33 mouse cellular contexts compared by ENCODE assay signal in genomic region chrX:96153362-96153761, GRCm38 (mm10).
"Had no signal": no experiment of that assay in that cellular context is flagged by ENCODE, and none has a peak within 500 bp of the region (broad histone marks: within the 10 kb centered on the region; RNA-seq: fewer than 3 reads in every experiment).

No protein-coding gene starts in this region.

- H3K9ac ChIP-seq: limb, embryonic 12.5 days; limb, embryonic 13.5 days; limb, embryonic 15.5 days; liver, embryonic 12.5 days; liver, embryonic 13.5 days; liver, embryonic 14.5 days; liver, embryonic 15.5 days; liver, postnatal 0 days; lung, embryonic 14.5 days; lung, embryonic 15.5 days; midbrain, embryonic 12.5 days; midbrain, embryonic 13.5 days; midbrain, embryonic 15.5 days; neural tube, embryonic 12.5 days; neural tube, embryonic 13.5 days had no signal

- H3K4me1 ChIP-seq: limb, embryonic 10.5 days; limb, embryonic 12.5 days; limb, embryonic 13.5 days; limb, embryonic 15.5 days; liver, embryonic 13.5 days; liver, embryonic 15.5 days; lung, embryonic 15.5 days; megakaryocyte, embryonic 14.5 days; midbrain, embryonic 10.5 days; midbrain, embryonic 12.5 days; midbrain, embryonic 13.5 days; midbrain, embryonic 15.5 days; neural tube, embryonic 12.5 days; neural tube, embryonic 13.5 days had no signal

- H3K36me3 ChIP-seq: limb, embryonic 12.5 days; lung, embryonic 15.5 days; midbrain, embryonic 12.5 days; midbrain, embryonic 13.5 days; midbrain, embryonic 15.5 days; neural tube, embryonic 12.5 days; neural tube, embryonic 13.5 days had no signal

- DNase-seq: left cerebral cortex, postnatal 4 days; liver; liver, embryonic 13.5 days; liver, postnatal 0 days; lung, adult 18-20 months; lung, adult 2 months; lung, embryonic 14.5 days; lung, postnatal 10 days; lung, postnatal 14 days; lung, postnatal 36 days; lung, postnatal 4 days; midbrain, embryonic 14.5 days had no signal

- H3K27ac ChIP-seq: limb, embryonic 10.5 days; limb, embryonic 12.5 days; limb, embryonic 13.5 days; limb, embryonic 15.5 days; liver, embryonic 12.5 days; liver, embryonic 13.5 days; liver, embryonic 14.5 days; liver, embryonic 15.5 days; lung, embryonic 15.5 days; macrophage; midbrain, embryonic 10.5 days; midbrain, embryonic 12.5 days; midbrain, embryonic 13.5 days; midbrain, embryonic 15.5 days; neural tube, embryonic 12.5 days; neural tube, embryonic 13.5 days had no signal

- H3K4me3 ChIP-seq: limb, embryonic 10.5 days; limb, embryonic 12.5 days; limb, embryonic 13.5 days; limb, embryonic 15.5 days; liver, embryonic 12.5 days; liver, embryonic 13.5 days; liver, embryonic 15.5 days; lung, embryonic 15.5 days; megakaryocyte, embryonic 14.5 days; midbrain, embryonic 10.5 days; midbrain, embryonic 12.5 days; midbrain, embryonic 13.5 days; midbrain, embryonic 15.5 days; myocyte; neural tube, embryonic 12.5 days; neural tube, embryonic 13.5 days had no signal

- ATAC-seq: liver, embryonic 12.5 days; liver, postnatal 0 days; lung, postnatal 0 days; midbrain, embryonic 13.5 days; midbrain, embryonic 15.5 days; midbrain, embryonic 16.5 days had no signal

- H3K27me3 ChIP-seq: limb, embryonic 12.5 days; limb, embryonic 13.5 days; limb, embryonic 15.5 days; liver, embryonic 12.5 days; liver, embryonic 13.5 days; liver, embryonic 15.5 days; lung, embryonic 15.5 days; megakaryocyte, embryonic 14.5 days; midbrain, embryonic 12.5 days; midbrain, embryonic 13.5 days; midbrain, embryonic 15.5 days; neural tube, embryonic 12.5 days; neural tube, embryonic 13.5 days had no signal

- H3K4me2 ChIP-seq: limb, embryonic 12.5 days; limb, embryonic 13.5 days; limb, embryonic 15.5 days; liver, embryonic 11.5 days; liver, embryonic 12.5 days; liver, embryonic 13.5 days; liver, embryonic 15.5 days; lung, embryonic 14.5 days; lung, embryonic 15.5 days; midbrain, embryonic 11.5 days; midbrain, embryonic 12.5 days; midbrain, embryonic 13.5 days; midbrain, embryonic 15.5 days; neural tube, embryonic 12.5 days; neural tube, embryonic 13.5 days had no signal

- H3K9me3 ChIP-seq: limb, embryonic 10.5 days; limb, embryonic 12.5 days; limb, embryonic 13.5 days; limb, embryonic 15.5 days; liver, embryonic 12.5 days; liver, embryonic 13.5 days; liver, embryonic 15.5 days; lung, embryonic 15.5 days; megakaryocyte, embryonic 14.5 days; midbrain, embryonic 10.5 days; midbrain, embryonic 12.5 days; midbrain, embryonic 13.5 days; midbrain, embryonic 15.5 days; neural tube, embryonic 12.5 days; neural tube, embryonic 13.5 days had no signal
